ENCODE assay signal across 14 mouse cellular contexts in the genomic region with DNA sequence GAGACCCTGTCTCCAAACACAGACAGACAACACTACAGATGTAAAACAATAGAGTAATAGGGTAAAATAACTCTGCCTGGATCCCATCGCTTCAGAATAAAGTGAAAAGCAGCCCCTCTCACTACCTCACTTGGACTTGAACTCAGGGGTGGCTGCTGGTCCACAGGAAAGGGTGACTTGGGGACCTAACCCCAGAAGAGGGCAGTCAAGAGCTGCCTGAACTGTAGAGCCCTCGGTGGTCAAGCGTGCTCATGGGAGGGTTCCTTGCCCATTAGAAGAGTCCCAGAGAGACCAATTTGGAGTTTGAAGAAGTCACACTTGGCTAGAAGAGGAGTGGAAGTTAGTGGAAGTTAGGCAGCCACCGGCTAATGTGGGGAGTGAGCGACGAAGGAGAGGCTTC. TPM values are rescaled to one million over a fixed set of nuclear protein-coding genes. Genes with fewer than 3 reads are reported as not detected.
A peak's percentile ranks its signal among the peaks of the same experiment; 100 is the strongest.
DNase-seq lines count a peak whose midpoint lies in the region; ATAC-seq and TF ChIP-seq lines count a peak whose summit lies in the region.
"Had no signal": no experiment of that assay in that cellular context is flagged by ENCODE, and none has a peak within 500 bp of the region (broad histone marks: within the 10 kb centered on the region; RNA-seq: fewer than 3 reads in every experiment).

No protein-coding gene starts in this region.

- H3K36me3 ChIP-seq in liver, postnatal 0 days (replicated peaks; ENCODE audit: insufficient read depth, low read length) = no peaks in the 10 kb centered on the region
- H3K36me3 ChIP-seq in liver, embryonic 12.5 days = no peaks in the 10 kb centered on the region
- H3K36me3 ChIP-seq: liver, embryonic 13.5 days had no signal

- in situ Hi-C loops in Patski (cut with MboI; ENCODE audit: low pct_unique_long_range_greater_than_20kb) = loop anchor here (5.0 to 10.0 kb wide), 2 partner anchors 211 to 728 kb away; no protein-coding TSS in a partner anchor

- 0 out of 2 replicates have a peak, but pooled peaks have one; percentile 16 for TF ChIP-seq CTCF in cerebellum, adult 2 months (IDR thresholded peaks at IDR 0.05; ENCODE audit: borderline replicate concordance, insufficient read depth, low read depth, low read length)
- peak; percentile 67 for TF ChIP-seq CTCF in liver, postnatal 0 days (IDR thresholded peaks at IDR 0.05; ENCODE audit: low read depth)
- peak; percentile 50 for TF ChIP-seq CTCF in Patski (IDR thresholded peaks at IDR 0.05)

- CTCF ChIA-PET in Patski (lab: Charles Lee) = no interaction called here

- DNase-seq in cerebellum, adult 2 months = no peak
- DNase-seq in cerebellum, adult 9-11 months = no peak
- peak; percentile 42 for DNase-seq in liver, postnatal 0 days
- DNase-seq in Patski (ENCODE audit: low read depth, low spot score) = no peak
- DNase-seq in adipocyte (ENCODE audit: low spot score) = no peak
- DNase-seq in natural killer cell, adult 2 months (ENCODE audit: low spot score in 2 of 2) = no peak
- DNase-seq: cerebellum, adult 18-20 months; liver, embryonic 13.5 days; thymus, adult 2 months had no signal

- no peak overlapping the region for H3K9ac ChIP-seq in liver, postnatal 0 days (replicated peaks)
- H3K9ac ChIP-seq in liver, embryonic 12.5 days = no peak overlapping the region
- H3K9ac ChIP-seq: liver, embryonic 13.5 days had no signal

- no peak for ATAC-seq in liver, postnatal 0 days
- no peak for ATAC-seq in liver, embryonic 12.5 days
- no peak for ATAC-seq in Patski
- ATAC-seq in megakaryocyte, adult 5-6 weeks (ENCODE audit: poor library complexity, severe bottlenecking) = peak; percentile 59; the same call in 1 of the 2 replicates

- H3K4me2 ChIP-seq in liver, postnatal 0 days (ENCODE audit: low read depth, low read length) = no peak overlapping the region
- H3K4me2 ChIP-seq in liver, embryonic 12.5 days = no peak overlapping the region
- H3K4me2 ChIP-seq: liver, embryonic 13.5 days had no signal

- no peaks in the 10 kb centered on the region for H3K27me3 ChIP-seq in cerebellum, adult 2 months (ENCODE audit: control insufficient read depth, insufficient read depth, low read length)
- no peaks in the 10 kb centered on the region for H3K27me3 ChIP-seq in liver, postnatal 0 days (ENCODE audit: insufficient read depth, low read length)
- no peaks in the 10 kb centered on the region for H3K27me3 ChIP-seq in liver, embryonic 12.5 days (replicated peaks)
- no peaks in the 10 kb centered on the region for H3K27me3 ChIP-seq in Patski
- H3K27me3 ChIP-seq: liver, embryonic 13.5 days had no signal

- POLR2A ChIA-PET in Patski (lab: Charles Lee) = no interaction called here

- H3K9me3 ChIP-seq in liver, postnatal 0 days (ENCODE audit: low read length) = no peaks in the 10 kb centered on the region
- H3K9me3 ChIP-seq in liver, embryonic 12.5 days (replicated peaks) = no peaks in the 10 kb centered on the region
- H3K9me3 ChIP-seq: liver, embryonic 13.5 days had no signal

- no peaks in the 10 kb centered on the region for H3K4me1 ChIP-seq in cerebellum, adult 2 months (ENCODE audit: control insufficient read depth, insufficient read depth, low read length)
- H3K4me1 ChIP-seq in liver, postnatal 0 days (ENCODE audit: insufficient read depth) = no peaks in the 10 kb centered on the region
- peaks cover 9% of the 10 kb centered on the region for H3K4me1 ChIP-seq in liver, embryonic 12.5 days

- 61% methylated on average over 6 of the region's 6 CpGs for WGBS in cerebellum, adult 2 months
- WGBS in liver, postnatal 0 days (ENCODE audit: insufficient replicate concordance) = 64% methylated on average over 6 of the region's 6 CpGs
- WGBS in liver, embryonic 12.5 days (ENCODE audit: insufficient replicate concordance) = 54% methylated on average over 6 of the region's 6 CpGs

- no peak overlapping the region for H3K27ac ChIP-seq in cerebellum, adult 2 months (ENCODE audit: insufficient read depth, low read length)
- no peak overlapping the region for H3K27ac ChIP-seq in liver, postnatal 0 days (ENCODE audit: low read depth)
- no peak overlapping the region for H3K27ac ChIP-seq in liver, embryonic 12.5 days
- H3K27ac ChIP-seq: liver, embryonic 13.5 days had no signal

- no peak for TF ChIP-seq EP300 in liver, postnatal 0 days (IDR thresholded peaks at IDR 0.05; ENCODE audit: low read depth)

- no peak for TF ChIP-seq POLR2A in cerebellum, adult 2 months (IDR thresholded peaks at IDR 0.05; ENCODE audit: borderline replicate concordance, insufficient read depth, low read length)

- no peak overlapping the region for H3K4me3 ChIP-seq in cerebellum, adult 2 months (replicated peaks; ENCODE audit: insufficient read depth, low read depth, low read length)
- no peak overlapping the region for H3K4me3 ChIP-seq in liver, postnatal 0 days (ENCODE audit: low read depth, low read length)
- H3K4me3 ChIP-seq in liver, embryonic 12.5 days = no peak overlapping the region
- H3K4me3 ChIP-seq: liver, embryonic 13.5 days had no signal

RNA-seq across cellular contexts. Expression of a gene that starts 15.6 kb away (rescaled TPM):
- not detected in 2 replicates for polyA plus RNA-seq in cerebellum, adult 2 months (2012; rRNA removed)
- polyA plus RNA-seq in liver, postnatal 0 days (2015; fragmentation: Nextera tagmentation; extraction: Ambion mirVana) = 0.14 TPM in 1 of 2 replicates, not detected in the other
- not detected in 2 replicates for polyA plus RNA-seq in liver, embryonic 12.5 days (2016; fragmentation: Nextera tagmentation; extraction: Ambion mirVana)
- polyA plus RNA-seq in Patski (2021) = 0.15 TPM
- total RNA-seq in megakaryocyte, adult 5-6 weeks (2015) = not detected in 2 replicates
- not detected in 2 replicates for total RNA-seq in megakaryocyte, adult 5-6 weeks (2017)
- total RNA-seq: gastrocnemius, postnatal 4 days had no signal
- polyA plus RNA-seq: kidney, embryonic 14.5 days; liver, embryonic 13.5 days; neural tube, embryonic 14.5 days; thymus, adult 2 months had no signal

RNA-seq across cellular contexts. Expression of a gene that starts 44.2 kb away (rescaled TPM):
- 52.6 and 53.0 TPM in 2 replicates for polyA plus RNA-seq in cerebellum, adult 2 months (2012; rRNA removed)
- 24.8 and 25.2 TPM in 2 replicates for polyA plus RNA-seq in liver, postnatal 0 days (2015; fragmentation: Nextera tagmentation; extraction: Ambion mirVana)
- 50.7 and 51.1 TPM in 2 replicates for polyA plus RNA-seq in liver, embryonic 12.5 days (2016; fragmentation: Nextera tagmentation; extraction: Ambion mirVana)
- 84.8 TPM for polyA plus RNA-seq in Patski (2021)
- 92.4 and 96.8 TPM in 2 replicates for total RNA-seq in megakaryocyte, adult 5-6 weeks (2015)
- total RNA-seq in megakaryocyte, adult 5-6 weeks (2017) = 136 and 150 TPM in 2 replicates

RNA-seq across cellular contexts. Expression of a gene that starts 58.5 kb away (rescaled TPM):
- not detected in 2 replicates for polyA plus RNA-seq in cerebellum, adult 2 months (2012; rRNA removed)
- polyA plus RNA-seq in liver, postnatal 0 days (2015; fragmentation: Nextera tagmentation; extraction: Ambion mirVana) = not detected in 2 replicates
- not detected in 2 replicates for polyA plus RNA-seq in liver, embryonic 12.5 days (2016; fragmentation: Nextera tagmentation; extraction: Ambion mirVana)
- not detected for polyA plus RNA-seq in Patski (2021)
- total RNA-seq in megakaryocyte, adult 5-6 weeks (2015) = not detected in 2 replicates
- total RNA-seq in megakaryocyte, adult 5-6 weeks (2017) = not detected in 2 replicates
- total RNA-seq: gastrocnemius, postnatal 4 days had no signal
- polyA plus RNA-seq: kidney, embryonic 14.5 days; liver, embryonic 13.5 days; neural tube, embryonic 14.5 days; thymus, adult 2 months had no signal

Comparison
In these comparisons a context has a peak if more than half of its experiments do, and no peak if none do; other contexts are left out.
1. CTCF ChIP-seq: peak in every context shown above with its lines; median percentile 67 in liver, postnatal 0 days; 50 in Patski; 16 in cerebellum, adult 2 months.